Mouse (Mus musculus) bone marrow macrophage, adult 2 months (primary cell): ENCODE measurements around the gene Tyrobp.
A peak's percentile ranks its signal among the peaks of the same experiment; 100 is the strongest.

Experiments used
- CTCF ChIP-seq: IDR thresholded peaks from 2 replicates; pipeline ENCODE4 v1.5.1; 2012; ENCODE audit warnings: low read depth, mild to moderate bottlenecking, low read length, moderate library complexity
- POLR2A ChIP-seq: IDR thresholded peaks from 2 replicates; pipeline ENCODE4 v1.6.1; 2012; ENCODE audit warnings: mild to moderate bottlenecking, low read depth, low read length, borderline replicate concordance

- TF ChIP-seq CTCF: no peak
- peak; percentile 90; the same call in 1 of the 2 replicates for TF ChIP-seq POLR2A
Measured at GRCm38 (mm10) chr7:30421175-30421889, 7.8 kb downstream of the Tyrobp start, which contains the start of gene Nfkbid.
